Mouse (Mus musculus) urinary bladder, postnatal 36 days (tissue): ENCODE data around the gene Tfec.

Experiments
- DNase-seq, 2 experiments: peaks; one replicate each; pipeline ENCODE4 v3.0.0; 2022; ENCODE audit warnings: low spot score in 2 of 2, mixed read lengths in 1 of 2

The Tfec gene

DNA sequence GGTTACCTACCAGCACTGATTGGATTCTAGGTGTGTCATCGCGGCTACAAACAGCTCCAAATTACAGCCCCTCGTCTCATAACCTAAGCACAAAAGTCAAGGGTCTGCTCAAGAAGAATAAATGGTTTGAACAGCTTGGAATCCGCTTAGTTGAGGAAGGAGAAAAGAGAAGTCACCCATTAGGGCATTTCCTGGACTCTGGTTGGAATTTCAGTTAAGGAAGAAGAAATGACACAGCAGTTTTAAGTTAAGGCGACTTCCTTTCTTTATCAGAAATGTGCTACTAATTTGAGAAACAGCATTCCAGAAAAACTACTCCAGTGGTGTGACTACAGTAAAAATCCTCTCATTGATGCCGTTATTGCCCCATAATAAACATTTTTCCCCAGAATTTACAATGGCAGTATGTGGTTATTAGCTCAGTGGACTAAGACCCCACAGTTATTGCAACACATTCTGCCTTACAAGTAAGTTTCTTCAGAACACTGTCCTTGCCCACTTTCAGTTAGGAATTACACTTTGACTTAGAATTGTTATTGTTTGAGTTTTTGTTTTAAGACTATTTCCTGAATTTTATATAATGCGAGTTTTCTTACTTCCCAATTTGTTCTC lies at the start of gene Tfec:
Tfec (minus strand) TSS at position 191 of the 612 bp plus-strand sequence.
- DNase-seq = no peak

DNA sequence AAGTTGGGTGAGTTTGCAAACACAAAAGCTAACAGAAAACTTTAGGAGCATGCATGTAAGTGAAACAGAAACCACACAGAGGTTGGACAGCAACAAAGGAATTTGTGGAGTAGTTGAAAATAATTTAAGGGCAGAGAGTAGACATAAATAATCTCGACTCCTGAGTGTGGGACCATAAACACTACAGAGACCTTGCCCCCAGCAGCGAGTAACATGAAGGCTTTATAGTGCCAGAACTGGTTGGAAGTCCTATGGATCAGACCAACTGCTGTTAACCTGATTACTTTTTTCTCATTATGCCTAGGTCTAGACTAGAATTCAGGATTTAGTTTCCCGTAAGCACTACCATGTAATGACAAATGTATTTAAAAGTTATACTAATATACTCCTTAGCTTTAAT lies 49.6 kb upstream of the Tfec start:
- no peak for DNase-seq

DNA sequence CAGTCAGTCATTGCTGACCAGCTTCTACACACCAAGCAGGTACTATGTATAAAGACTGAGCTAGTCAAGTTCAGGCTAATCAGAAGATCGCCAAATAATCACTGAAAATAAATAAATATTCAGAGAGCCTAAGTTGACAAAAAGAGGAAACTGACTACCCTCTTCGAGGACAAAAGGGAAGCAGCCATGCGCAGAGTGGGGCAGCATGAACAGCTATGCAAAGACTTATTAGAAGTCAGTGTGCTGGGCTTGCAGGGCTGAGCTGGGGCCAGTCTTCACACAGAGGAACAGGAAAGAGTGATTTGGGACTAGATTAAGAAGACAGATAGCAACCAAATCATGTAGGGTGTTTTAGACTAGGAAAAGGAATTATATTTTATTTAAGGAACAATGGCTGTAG lies 45.3 kb upstream of the Tfec start:
- no peak for DNase-seq

DNA sequence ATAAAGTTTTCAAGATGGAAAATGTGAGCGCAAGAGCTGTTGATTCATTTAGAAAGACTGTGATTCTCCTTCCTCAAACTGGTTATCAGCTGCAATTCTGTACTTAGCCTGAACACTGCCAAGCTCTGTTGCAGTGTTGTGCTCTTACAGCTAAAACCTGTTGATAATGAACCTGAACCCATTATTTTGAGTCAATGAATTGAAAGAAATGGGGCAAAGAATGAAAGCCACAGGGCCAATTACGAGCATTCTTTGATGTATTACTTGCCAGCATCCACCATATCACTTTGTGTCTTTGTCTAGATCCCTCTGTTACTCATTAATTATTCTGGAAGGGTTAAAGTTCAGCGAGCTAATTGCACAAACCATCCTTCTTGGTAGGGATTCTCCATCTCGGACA lies 44.2 kb upstream of the Tfec start:
- DNase-seq = no peak

DNA sequence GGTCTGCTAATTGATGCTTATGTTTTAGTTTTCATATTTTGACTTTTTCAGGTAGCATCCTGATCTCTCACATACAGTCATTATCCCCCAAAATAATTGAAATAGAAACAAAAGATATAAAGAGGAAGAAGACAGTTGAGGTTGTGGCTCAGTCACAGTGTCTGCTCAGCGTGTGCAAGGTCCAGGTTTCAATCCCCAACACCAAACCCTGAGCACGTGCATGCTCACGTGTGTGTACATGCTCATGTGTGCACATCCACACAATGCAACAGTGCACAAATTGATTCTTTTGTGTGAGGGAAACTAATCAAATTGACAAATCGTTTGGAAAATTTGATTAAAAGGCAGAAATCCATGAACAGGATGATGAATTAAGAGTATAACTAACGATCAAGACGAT lies 32.8 kb upstream of the Tfec start:
- DNase-seq = no peak

DNA sequence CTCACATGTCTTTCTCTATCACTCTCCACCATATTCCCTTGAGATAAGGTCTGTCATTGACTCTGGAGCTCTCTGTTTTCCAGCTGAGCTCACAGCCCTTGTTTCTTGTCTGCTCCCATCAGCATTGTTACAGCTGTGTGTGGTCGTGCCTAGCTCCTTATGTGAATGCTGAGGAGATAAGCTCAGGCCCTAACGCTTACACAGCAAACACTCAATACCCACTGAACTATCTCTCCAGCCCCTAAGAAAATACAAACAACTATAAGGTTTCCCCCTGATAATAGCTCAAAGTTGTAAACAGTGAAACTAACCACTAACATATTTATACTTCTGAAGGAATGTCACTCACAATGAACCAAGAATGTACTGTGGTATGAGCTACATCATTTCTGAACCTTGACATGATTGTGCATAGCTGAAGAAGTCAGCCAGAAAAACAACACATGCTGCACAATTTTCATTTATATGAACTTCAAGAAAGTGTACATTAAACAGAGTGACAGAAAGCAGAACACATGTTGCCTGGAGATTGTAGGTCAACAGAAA lies 21.9 kb upstream of the Tfec start:
- DNase-seq = no peak

DNA sequence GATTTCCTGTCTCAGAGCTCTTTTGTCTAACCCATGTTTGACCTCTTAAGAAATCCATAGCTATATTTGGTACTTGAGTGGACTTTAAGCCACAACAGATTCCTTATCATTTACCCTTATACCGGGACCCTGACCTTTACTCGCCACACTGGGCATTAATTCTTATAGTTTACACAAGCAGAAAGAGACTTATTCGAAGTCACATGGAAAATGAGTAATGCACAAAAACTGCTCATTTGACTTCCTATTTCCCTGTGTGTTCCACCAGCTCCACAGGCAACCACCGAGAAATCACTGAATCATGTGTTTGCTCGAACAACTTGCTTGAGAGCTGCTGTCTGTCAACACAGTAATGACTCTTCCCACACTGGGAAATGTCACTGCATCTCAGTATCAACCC lies 6.4 kb downstream of the Tfec start:
- DNase-seq = no peak

DNA sequence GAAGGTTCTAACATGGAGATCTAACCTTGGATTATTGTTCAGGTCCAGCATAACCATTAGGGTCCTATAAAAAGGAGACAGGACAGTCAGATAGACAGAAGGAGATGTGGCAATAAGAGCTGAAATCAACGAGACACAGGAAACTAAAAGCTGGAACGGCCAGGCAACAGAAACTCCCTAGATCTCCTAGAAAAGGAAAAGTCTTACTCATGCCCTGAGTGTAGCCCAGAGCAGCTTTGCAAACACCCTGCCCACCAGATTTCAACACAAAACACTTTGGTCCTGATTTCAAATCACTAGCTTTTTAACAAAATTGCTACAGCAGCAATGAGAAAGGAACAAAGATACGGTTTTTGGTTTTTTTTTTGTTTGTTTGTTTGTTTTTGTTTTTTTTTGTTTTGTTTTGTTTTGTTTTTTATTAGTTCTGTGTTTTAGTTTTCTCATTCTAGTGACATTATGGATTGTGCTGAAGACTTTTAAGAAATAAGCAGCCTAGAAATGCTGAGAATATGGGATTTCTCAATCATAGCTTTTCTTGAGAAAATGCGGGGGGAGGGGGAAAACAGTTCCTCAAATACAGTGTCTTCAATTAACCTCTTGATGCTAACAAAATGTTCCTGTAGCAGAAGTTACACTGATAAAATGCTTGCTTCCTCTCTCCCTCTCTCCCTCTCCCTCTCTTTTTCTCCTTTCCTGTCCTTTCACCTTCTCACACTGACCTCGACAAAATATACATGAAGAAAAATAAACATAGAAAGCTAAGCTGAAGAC lies 14.5 kb downstream of the Tfec start:
- DNase-seq = no peak

DNA sequence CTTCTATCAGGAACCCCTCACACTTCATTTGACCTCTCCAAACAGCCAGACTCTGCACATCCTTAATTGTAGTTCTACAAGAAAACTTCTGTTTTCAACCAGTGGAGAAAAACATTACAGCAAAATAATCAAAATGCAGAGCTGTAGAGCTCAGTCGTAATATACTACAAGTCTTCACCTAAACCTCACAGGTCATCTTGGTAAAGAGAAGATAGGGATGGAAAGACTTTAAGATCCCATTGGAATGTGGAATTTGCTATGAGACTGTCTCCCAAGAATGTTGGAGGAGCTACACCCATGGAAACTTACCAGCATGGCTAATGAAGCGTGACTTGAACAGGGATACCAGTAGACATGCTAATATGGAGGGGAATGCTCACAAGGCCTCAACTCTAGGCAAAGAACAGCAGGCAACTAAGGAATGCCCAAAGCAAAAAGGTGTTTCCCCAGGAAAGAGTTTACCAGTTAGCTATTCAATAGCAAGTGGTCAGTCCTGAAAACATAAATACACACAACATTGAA lies 24.2 kb downstream of the Tfec start:
- DNase-seq = no peak

DNA sequence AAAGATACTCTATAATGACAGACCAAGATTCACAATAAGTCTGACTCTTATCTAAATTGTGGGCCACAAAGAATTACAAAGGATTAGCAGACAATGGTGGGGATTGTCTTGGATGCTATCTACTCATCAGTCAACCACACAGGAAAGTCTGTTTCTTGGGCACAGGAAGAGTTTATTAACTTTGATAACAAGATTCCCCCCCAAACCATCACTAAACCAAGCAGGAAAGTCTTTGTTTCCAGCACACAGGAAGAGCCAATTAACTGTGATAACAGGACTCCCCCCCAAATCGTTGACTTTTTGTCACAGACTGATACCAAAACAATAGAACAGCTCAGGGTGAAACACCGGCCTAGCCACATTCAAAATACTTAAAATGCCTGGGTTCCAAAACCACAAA lies 28.2 kb downstream of the Tfec start:
- DNase-seq = no peak

DNA sequence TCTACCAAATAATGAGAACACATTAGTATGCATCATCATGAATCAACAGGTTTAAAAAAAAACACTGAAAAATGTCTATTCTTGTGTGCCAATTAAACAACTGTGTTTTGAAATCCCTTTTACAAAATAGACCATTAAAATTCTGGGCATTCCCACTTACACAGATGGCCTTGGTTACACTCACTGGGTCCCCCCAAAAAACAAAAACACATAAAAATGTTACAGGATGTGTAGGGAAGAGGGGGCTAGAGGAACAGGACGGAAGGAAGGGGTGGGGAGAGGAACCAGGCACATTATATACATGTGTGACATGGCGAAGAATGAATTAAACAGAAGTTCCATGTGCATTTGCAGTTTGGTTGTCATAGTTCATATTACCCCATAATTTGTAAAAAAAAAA lies 29.9 kb downstream of the Tfec start:
- DNase-seq = no peak

DNA sequence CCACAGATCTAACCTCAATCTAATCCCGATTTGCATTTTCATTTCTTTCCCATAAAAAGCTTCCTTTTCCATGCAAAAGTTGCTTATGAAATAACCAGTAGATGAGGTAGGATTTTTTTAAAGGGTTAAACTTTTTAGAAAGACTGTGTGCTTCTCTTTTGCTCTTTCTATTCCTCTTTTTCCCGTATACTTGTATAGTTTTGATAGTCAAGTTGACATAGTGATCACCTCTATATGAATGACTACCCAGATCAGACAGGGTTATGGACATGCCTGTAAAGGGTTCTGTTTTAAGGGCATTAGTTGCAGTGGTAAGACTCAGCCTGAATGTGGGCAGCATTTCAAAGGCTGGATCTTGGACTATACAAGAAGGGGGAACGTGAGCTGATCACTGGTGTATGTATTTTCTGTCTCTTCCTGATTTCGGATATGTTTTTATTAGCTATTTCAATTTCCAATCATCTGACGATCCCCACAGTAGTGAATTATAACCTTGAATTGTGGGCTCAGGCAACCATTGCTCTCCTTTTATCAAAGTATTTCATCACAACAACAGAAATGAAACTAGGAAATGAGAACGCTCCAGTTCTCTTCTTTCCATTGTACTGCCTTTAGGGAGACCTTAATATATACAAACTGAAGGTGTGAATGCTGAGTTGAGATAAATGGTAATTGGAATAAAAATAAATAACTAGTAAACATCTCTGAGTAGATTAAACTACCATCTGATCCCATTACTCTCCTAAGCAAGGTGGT lies 35.3 kb downstream of the Tfec start:
- no peak for DNase-seq

DNA sequence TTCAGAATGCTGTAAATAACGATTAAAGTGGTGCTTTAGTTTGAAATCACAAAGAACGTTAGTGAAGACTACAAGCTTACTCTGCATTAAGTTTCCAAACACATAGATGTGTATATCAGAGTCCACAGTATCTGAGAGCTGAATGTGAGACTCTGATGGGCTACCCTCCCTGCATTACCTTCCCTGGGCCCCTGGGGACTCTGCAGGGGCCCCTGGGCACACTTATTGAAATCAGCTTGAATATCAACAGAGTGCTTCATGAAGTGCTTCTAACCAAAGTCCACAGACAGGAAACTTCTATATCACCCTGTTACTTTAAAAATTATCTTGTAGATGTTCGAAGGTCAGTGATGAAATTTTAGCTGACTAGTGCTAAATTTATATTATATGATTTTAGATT lies 36.2 kb downstream of the Tfec start:
- no peak for DNase-seq

DNA sequence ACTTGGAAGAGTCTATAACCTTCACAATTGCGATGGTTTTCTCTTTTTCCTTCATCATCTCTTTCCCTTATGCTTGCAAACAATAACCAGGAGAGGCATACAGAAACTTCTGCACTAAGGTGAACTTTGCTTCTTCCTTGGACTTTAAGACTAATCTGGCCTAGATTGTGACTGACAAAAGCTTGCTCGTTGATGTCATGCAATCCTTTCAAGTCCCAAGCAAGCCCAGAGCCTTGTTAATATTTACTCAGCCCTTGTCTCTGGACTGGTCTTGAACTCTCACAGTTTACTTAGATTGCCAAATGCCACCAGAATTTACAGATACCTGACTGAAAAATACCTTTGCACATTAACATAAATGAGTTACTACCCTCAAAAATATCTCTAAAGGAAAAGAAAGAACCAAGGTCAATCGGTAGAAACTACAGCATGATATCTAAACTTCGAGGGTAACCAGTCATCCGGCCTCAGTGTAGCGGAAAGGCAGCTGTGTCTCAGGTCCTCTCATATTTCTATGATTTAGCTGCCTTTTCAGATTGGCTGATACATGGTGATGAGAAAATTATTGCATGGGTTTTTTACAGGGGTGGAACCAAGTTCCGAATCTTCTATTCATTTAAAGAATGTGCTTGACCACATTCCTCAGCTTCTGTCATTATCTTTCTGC lies 42.2 kb downstream of the Tfec start:
- no peak for DNase-seq

DNA sequence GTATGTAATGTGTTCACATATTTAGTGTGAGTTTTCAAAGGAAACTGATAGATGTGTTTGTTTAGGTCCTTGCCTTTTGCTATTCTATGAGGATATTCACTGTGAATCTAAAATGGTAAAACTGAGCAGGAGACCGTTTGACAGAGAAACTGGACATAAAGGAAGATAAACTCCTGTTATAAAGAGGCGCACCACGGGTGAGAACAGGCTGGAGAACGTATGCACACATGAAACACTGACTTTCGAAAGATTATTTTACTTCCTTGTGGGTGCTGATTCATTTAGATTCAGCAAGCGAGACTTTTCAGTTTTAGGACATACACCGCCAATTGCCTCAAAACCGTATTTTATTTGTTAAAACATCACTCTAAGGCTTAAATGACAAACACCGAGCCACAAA lies 43.3 kb downstream of the Tfec start:
- no peak for DNase-seq

DNA sequence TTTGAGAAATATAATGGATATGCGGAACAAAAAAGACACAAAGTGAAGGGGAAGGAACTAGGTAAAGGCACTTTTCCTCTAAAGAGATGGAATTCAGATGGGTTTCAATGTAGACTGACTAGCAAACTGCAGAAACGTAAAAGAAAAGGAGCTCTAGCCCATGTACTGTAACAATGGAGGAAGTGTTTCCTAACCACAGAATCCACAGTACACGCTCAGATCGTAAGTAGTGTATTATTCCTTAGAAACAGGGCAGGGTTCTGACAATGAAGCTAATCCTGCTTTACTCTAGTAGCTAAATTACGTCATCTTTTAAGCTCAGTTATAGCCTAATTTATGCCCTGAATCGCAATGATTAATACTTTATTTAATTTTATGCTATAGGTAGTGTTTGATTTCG lies 51.7 kb downstream of the Tfec start:
- no peak for DNase-seq

DNA sequence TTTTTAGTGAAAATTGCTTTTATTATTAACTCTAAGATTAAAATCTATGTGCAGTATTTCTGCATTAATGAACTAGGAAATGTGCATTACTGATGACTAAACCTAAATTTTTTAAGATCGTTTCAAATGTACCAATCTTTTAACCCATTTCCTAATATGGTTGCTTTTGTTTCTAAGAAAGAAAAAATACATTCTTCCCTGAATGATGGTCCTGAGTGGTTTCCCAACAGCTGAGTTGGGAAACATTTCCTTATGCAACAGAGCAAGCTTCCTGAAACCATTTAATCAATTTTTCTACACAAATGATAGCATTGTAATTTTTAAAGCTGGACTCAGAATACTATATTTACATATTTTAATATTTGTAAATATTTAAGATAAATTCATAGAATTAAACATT lies 62.6 kb downstream of the Tfec start:
- no peak for DNase-seq

DNA sequence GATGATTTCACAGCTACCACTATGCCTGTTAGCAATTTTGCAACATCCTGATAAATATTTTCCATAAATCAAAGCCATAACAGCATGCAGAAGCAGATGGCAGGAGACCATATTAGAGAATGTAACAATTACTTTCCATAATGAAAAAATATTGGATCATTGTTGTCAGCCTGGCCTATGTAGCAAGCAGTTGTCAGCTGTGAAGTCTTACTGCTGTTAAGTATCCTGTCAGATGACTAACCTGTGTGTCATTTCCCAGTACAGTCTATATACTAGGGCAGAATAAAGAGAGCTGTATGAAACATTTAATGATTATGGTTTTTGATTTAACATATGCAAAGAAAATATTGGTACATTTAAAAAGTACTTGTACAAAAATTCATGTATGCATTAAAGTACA lies 69.9 kb downstream of the Tfec start:
- no peak for DNase-seq

DNA sequence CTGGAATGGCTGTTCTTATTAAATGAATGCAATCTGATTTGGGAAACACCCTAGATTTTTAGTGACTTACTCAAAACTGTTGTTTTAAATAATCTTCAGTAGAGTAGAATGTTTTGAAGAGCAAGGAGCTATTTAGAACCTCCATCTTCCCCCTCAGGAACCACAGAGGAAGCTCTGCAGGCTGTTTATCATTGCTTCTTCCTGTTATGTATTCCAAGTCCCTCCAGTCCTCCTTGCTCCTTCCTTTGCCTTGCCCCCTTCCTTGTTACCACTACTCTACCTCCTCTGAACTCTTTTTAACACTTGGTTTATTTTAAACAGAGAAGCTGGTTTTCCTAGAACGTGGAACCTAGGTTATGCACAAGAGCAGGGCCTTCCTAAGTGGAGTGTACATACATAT lies 76.3 kb downstream of the Tfec start:
- no peak for DNase-seq

DNA sequence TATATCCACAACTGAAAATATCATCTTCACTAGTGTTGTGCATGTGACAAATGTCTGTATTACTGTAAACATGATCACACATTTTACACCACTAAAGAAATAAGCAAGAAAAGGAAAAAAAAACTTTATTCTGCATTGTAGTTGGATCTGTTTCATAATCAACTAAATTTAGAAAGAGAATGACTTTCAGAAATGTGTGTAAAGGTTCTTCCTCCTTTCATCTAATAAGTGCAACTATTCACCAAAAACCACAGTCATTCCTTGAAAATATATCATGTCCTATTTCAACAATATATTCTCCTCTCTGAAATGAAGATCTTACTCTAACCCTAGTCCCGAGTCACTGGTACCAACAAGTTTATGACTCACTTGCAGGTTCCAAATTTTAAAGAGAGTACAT lies 91.9 kb downstream of the Tfec start:
- no peak for DNase-seq

DNA sequence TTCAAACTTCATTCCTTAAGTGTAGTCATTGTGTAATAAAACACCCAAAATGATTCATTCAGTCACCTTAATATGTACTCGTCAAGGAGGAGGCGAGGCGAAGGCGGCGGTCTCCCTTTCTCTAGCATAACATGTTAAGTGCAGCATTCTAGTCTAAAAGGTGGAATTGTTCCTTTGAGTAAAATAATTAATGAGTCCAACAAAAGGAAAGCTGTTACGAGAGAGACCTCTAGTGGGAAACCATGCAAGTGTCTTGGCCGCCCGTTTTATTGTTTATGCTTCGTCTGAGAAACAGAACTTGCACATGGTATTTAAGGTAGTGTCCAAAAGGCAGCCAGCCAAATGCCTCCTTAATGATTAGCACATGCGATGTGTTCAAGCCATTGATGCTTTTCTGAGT lies 100.6 kb downstream of the Tfec start:
- peak; percentile 14 to 18 for DNase-seq

DNA sequence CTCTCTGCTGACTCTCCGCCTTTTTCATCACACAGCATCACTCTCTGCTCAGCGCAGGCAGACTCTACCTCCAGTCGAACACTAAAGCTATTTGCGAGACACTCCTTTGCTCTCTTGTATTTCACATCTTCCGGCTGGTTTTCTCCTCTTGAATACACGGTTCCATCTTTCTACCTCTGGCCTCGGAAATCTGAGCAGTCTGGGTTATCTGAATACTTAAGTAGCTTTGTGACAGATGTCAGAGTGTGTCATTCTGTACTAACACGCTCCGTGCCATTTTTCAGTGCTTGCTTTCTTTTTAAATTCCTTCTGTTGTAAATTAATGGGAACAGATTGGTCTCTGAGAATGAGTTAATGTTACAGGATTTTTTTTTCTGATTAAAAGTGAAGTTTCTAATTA lies 101.3 kb downstream of the Tfec start:
- no peak for DNase-seq
